Comparison of ENCODE assay signal across 9 mouse cellular contexts in the genomic region with DNA sequence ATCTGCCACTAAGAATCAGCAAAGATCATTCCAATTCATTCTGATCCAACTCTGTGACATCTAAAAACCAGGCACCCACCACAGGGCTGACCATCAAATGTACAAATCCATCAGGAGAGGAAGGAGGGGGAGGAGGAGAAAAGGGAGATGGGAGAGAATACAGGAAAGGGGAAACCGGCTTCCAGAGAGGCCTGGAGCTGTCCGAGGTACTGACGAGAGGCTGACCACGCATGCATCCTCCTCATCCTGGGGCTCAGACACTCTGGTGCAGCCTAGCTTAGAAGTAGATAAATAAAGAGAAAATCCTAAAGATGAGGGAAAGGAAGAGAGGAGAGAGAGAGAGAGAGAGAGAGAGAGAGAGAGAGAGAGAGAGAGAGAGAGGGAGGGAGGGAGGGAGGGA. TPM values are rescaled to one million over a fixed set of nuclear protein-coding genes. Genes with fewer than 3 reads are reported as not detected.
A peak's percentile ranks its signal among the peaks of the same experiment; 100 is the strongest.
DNase-seq lines count a peak whose midpoint lies in the region; ATAC-seq and TF ChIP-seq lines count a peak whose summit lies in the region.
"Had no signal": no experiment of that assay in that cellular context is flagged by ENCODE, and none has a peak within 500 bp of the region (broad histone marks: within the 10 kb centered on the region; RNA-seq: fewer than 3 reads in every experiment).

No protein-coding gene starts in this region.

- intact Hi-C loops in left cerebral cortex, postnatal 36 days (cut with DNase I) = no loop called here

- no peak overlapping the region for H3K9ac ChIP-seq in heart, postnatal 0 days (replicated peaks; ENCODE audit: low read depth, low read length)
- H3K9ac ChIP-seq in stomach, postnatal 0 days (ENCODE audit: low read length) = no peak overlapping the region
- H3K9ac ChIP-seq: embryonic facial prominence, embryonic 13.5 days had no signal

- no peak for TF ChIP-seq EP300 in heart, postnatal 0 days (IDR thresholded peaks at IDR 0.05; ENCODE audit: low read depth)
- TF ChIP-seq EP300 in stomach, postnatal 0 days (optimal IDR thresholded peaks at IDR 0.05) = no peak

- peak; percentile 54 for DNase-seq in heart, postnatal 0 days (ENCODE audit: low spot score)
- DNase-seq in heart, adult 9 months (ENCODE audit: low spot score in 2 of 2) = no peak
- peak; percentile 35 for DNase-seq in thymus, postnatal 14 days
- DNase-seq in thymus, adult 18-20 months = no peak
- peak; percentile 58 to 81 for DNase-seq in kidney, postnatal 25 days
- DNase-seq in stomach, postnatal 0 days (ENCODE audit: low spot score) = peak; percentile 72
- DNase-seq in left cerebral cortex, postnatal 36 days (ENCODE audit: low spot score in 2 of 2) = no peak

- WGBS in heart, postnatal 0 days = 0% methylated on average over 4 of the region's 4 CpGs
- WGBS in stomach, postnatal 0 days = 2% methylated on average over 4 of the region's 4 CpGs

- H3K36me3 ChIP-seq in heart, postnatal 0 days (replicated peaks; ENCODE audit: control insufficient read depth, insufficient read depth, low read length) = no peaks in the 10 kb centered on the region
- no peaks in the 10 kb centered on the region for H3K36me3 ChIP-seq in stomach, postnatal 0 days (ENCODE audit: control insufficient read depth, insufficient read depth, low read length)
- H3K36me3 ChIP-seq: embryonic facial prominence, embryonic 13.5 days had no signal

- H3K27ac ChIP-seq in heart, postnatal 0 days (ENCODE audit: low read depth) = no peak overlapping the region
- no peak overlapping the region for H3K27ac ChIP-seq in stomach, postnatal 0 days (replicated peaks)
- H3K27ac ChIP-seq: embryonic facial prominence, embryonic 13.5 days had no signal

- no peaks in the 10 kb centered on the region for H3K4me1 ChIP-seq in heart, postnatal 0 days (ENCODE audit: control insufficient read depth, insufficient read depth)
- no peaks in the 10 kb centered on the region for H3K4me1 ChIP-seq in stomach, postnatal 0 days (replicated peaks; ENCODE audit: control insufficient read depth, insufficient read depth)
- H3K4me1 ChIP-seq: embryonic facial prominence, embryonic 13.5 days had no signal

- ATAC-seq in heart, postnatal 0 days (ENCODE audit: insufficient read depth, low read depth) = no peak
- ATAC-seq in stomach, postnatal 0 days (ENCODE audit: low FRiP score, low TSS enrichment) = no peak
- ATAC-seq in frontal cortex, adult (ENCODE audit: low TSS enrichment) = no peak

- no peaks in the 10 kb centered on the region for H3K9me3 ChIP-seq in heart, postnatal 0 days (replicated peaks; ENCODE audit: control insufficient read depth, low read length)
- no peaks in the 10 kb centered on the region for H3K9me3 ChIP-seq in stomach, postnatal 0 days (ENCODE audit: control insufficient read depth, low read length)
- H3K9me3 ChIP-seq: embryonic facial prominence, embryonic 13.5 days had no signal

- no peak for TF ChIP-seq CTCF in heart, postnatal 0 days (IDR thresholded peaks at IDR 0.05; ENCODE audit: low read depth)
- no peak for TF ChIP-seq CTCF in stomach, postnatal 0 days (IDR thresholded peaks at IDR 0.05; ENCODE audit: low read depth)

- H3K4me2 ChIP-seq in heart, postnatal 0 days (ENCODE audit: low read depth, low read length) = no peak overlapping the region
- H3K4me2 ChIP-seq in stomach, postnatal 0 days (replicated peaks; ENCODE audit: low read depth) = no peak overlapping the region
- H3K4me2 ChIP-seq: embryonic facial prominence, embryonic 13.5 days had no signal

- H3K27me3 ChIP-seq in heart, postnatal 0 days (ENCODE audit: control insufficient read depth, insufficient read depth, low read length) = 0 out of 2 replicates have a peak, but pooled peaks cover 7% of the 10 kb centered on the region
- H3K27me3 ChIP-seq in stomach, postnatal 0 days (ENCODE audit: control insufficient read depth, insufficient read depth, low read length) = no peaks in the 10 kb centered on the region

- no peak overlapping the region for H3K4me3 ChIP-seq in heart, postnatal 0 days (ENCODE audit: low read depth, low read length)
- H3K4me3 ChIP-seq in stomach, postnatal 0 days (ENCODE audit: low read depth, low read length) = no peak overlapping the region
- H3K4me3 ChIP-seq: embryonic facial prominence, embryonic 13.5 days had no signal

RNA-seq across cellular contexts. Expression of gene Ina, which starts 8.2 kb away (rescaled TPM):
- not detected in 2 replicates for total RNA-seq in heart, postnatal 0 days (2014; rRNA removed; ENCODE audit: low replicate concordance)
- polyA plus RNA-seq in heart, postnatal 0 days (2015; fragmentation: Nextera tagmentation; extraction: Ambion mirVana) = not detected in 2 replicates
- 3.5 and 4.2 TPM in 2 replicates for polyA plus RNA-seq in stomach, postnatal 0 days (2015; fragmentation: Nextera tagmentation; extraction: Ambion mirVana)
- total RNA-seq in left cerebral cortex, postnatal 36 days (2021) = 100 to 1,000 TPM; 209 to 221 TPM

RNA-seq across cellular contexts. Expression of gene Nt5c2, which starts 8.6 kb away (rescaled TPM):
- 33.9 and 48.1 TPM in 2 replicates for total RNA-seq in heart, postnatal 0 days (2014; rRNA removed; ENCODE audit: low replicate concordance)
- 92.7 and 111 TPM in 2 replicates for polyA plus RNA-seq in heart, postnatal 0 days (2015; fragmentation: Nextera tagmentation; extraction: Ambion mirVana)
- 59.4 and 70.9 TPM in 2 replicates for polyA plus RNA-seq in stomach, postnatal 0 days (2015; fragmentation: Nextera tagmentation; extraction: Ambion mirVana)
- 10 to 100 TPM; 68.1 to 78.8 TPM for total RNA-seq in left cerebral cortex, postnatal 36 days (2021)

RNA-seq across cellular contexts. Expression of gene Pcgf6, which starts 44.4 kb away (rescaled TPM):
- 3.3 and 4.3 TPM in 2 replicates for total RNA-seq in heart, postnatal 0 days (2014; rRNA removed; ENCODE audit: low replicate concordance)
- polyA plus RNA-seq in heart, postnatal 0 days (2015; fragmentation: Nextera tagmentation; extraction: Ambion mirVana) = 4.1 and 4.2 TPM in 2 replicates
- polyA plus RNA-seq in stomach, postnatal 0 days (2015; fragmentation: Nextera tagmentation; extraction: Ambion mirVana) = 9.8 and 10.1 TPM in 2 replicates
- total RNA-seq in left cerebral cortex, postnatal 36 days (2021) = 10 to 100 TPM; 11.7 to 18.1 TPM

Comparison
In these comparisons a context has a peak if more than half of its experiments do, and no peak if none do; other contexts are left out.
1. DNase-seq: peak in heart, postnatal 0 days (single experiment), thymus, postnatal 14 days (single experiment), kidney, postnatal 25 days (2 of 2) and stomach, postnatal 0 days (single experiment); none in heart, adult 9 months (0 of 2), thymus, adult 18-20 months (0 of 2) and left cerebral cortex, postnatal 36 days (0 of 2).
2. RNA of gene Ina, which starts 8.2 kb away (total RNA-seq): 209 to 221 TPM in left cerebral cortex, postnatal 36 days; not detected in heart, postnatal 0 days; every median in the first group is over 100 times any median in the second.